Mouse (Mus musculus) intestine, embryonic 14.5 days (tissue): ENCODE measurements around the gene Foxp3. TPM values are rescaled to one million over a fixed set of nuclear protein-coding genes. Genes with fewer than 3 reads are reported as not detected.

ENCODE experiments used
- ATAC-seq: fragments of 200-750 bp; cut with Nextera tagmentation; replicated peaks from 2 replicates; pipeline ENCODE4 v1.8.0; 2017; ENCODE audit warnings: low read depth, moderate number of reproducible peaks, moderate TSS enrichment, moderate library complexity; ENCODE audit not compliant: low FRiP score, low TSS enrichment
- DNase-seq: peaks from one replicate; pipeline ENCODE4 v3.0.0-alpha.2; 2018; ENCODE audit warnings: low spot score
- H3K27ac ChIP-seq: fragments of 300-500 bp; sonication (generic); 2 replicates; pipeline ENCODE4 v1.5.1; 2014; ENCODE audit warnings: low read depth, mild to moderate bottlenecking, control low read depth
- H3K27me3 ChIP-seq: fragments of 300-500 bp; sonication (generic); replicated peaks from 2 replicates; pipeline ENCODE4 v1.6.1; 2014; ENCODE audit warnings: low read length, control low read depth; ENCODE audit not compliant: control insufficient read depth, insufficient read depth
- H3K36me3 ChIP-seq: fragments of 300-500 bp; sonication (generic); 2 replicates; pipeline ENCODE4 v1.6.1; 2014; ENCODE audit warnings: low read length, control low read depth; ENCODE audit not compliant: control insufficient read depth, insufficient read depth
- H3K4me1 ChIP-seq: fragments of 300-500 bp; sonication (generic); replicated peaks from 2 replicates; pipeline ENCODE4 v1.6.1; 2014; ENCODE audit warnings: low read length, control low read depth, mixed read lengths; ENCODE audit not compliant: control insufficient read depth, insufficient read depth
- H3K4me2 ChIP-seq: fragments of 300-500 bp; sonication (generic); 2 replicates; pipeline ENCODE4 v1.6.1; 2014; ENCODE audit warnings: low read length
- H3K4me3 ChIP-seq: fragments of 300-500 bp; sonication (generic); 2 replicates; pipeline ENCODE4 v1.5.1; 2014; ENCODE audit warnings: low read depth, low read length, control low read depth, mixed read lengths
- H3K9ac ChIP-seq: fragments of 300-500 bp; sonication (generic); 2 replicates; pipeline ENCODE4 v1.6.1; 2014; ENCODE audit warnings: mild to moderate bottlenecking, low read length
- H3K9me3 ChIP-seq: fragments of 300-500 bp; sonication (generic); 2 replicates; pipeline ENCODE4 v1.6.1; 2016; ENCODE audit warnings: low read length, control low read depth; ENCODE audit not compliant: control insufficient read depth
- WGBS: fragments of 180-500 bp; shearing (Covaris S2); extraction: QIAGEN DNeasy Blood & Tissue Kit; methylation state at CpG from one replicate; pipeline ENCODE4 v1.1.7; 2014; 5-methylcytosine and 5-hydroxymethylcytosine counted together
- polyA plus RNA-seq: library from polyadenylated mRNA; unstranded; fragments of >200 nt; fragmentation: Nextera tagmentation; extraction: Ambion mirVana; gene quantifications from 2 replicates; pipeline ENCODE4 v1.2.1, GENCODE M21; 2014

Foxp3 gene
- polyA plus RNA-seq, 1 experiment from 2014 or later, result 0.05 TPM

DNA sequence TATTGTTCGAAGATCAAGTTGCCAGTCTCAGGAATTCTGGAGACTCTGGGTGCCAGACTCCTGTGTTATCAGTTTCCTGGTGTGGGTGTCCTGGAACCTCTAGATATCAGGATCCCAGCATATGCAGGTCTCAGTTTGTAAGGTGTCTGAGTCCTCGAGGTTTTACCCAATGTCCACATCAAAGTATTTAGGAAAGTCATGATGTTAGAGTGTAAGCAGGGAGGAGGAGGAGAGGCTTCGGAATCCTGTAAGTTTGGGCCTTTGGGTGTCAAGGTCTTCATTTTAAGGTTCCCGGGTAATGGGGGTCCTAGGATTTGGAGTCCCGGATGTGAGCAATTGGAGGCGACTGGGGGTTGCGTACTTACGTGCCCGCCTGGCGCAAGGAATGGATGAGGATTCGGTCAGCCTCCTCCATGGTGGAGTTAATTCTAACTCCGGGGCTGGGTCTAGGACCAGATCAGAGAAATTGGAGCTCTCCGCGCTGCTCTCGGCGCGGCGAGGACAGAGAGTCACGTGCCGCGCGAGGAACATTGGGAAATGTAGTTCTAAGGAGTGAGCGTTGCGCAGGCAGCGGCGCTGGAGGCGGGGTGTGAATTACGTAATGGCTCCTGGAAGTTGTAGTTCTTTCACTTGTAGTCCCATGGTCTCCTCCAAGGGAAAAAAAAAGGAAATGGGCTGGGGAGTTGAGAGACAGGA is 31.6 kb downstream of the Foxp3 start, which contains the start of gene Ccdc22:
TSS of gene Ccdc22 (minus strand) at position 639 of the 696 bp plus-strand sequence.
- WGBS, result 16% methylated on average over 28 of the region's 28 CpGs
- H3K27ac ChIP-seq, result no peak within 1 kb of the TSS
- peaks cover 5% of the 10 kb centered on the region; the same call in 1 of the 2 replicates for H3K27me3 ChIP-seq
- peak; percentile 90 for ATAC-seq
- H3K9ac ChIP-seq, result peak within 1 kb of the TSS; percentile 41
- H3K4me1 ChIP-seq, result no peaks in the 10 kb centered on the region
- peak; percentile 73 for DNase-seq
- H3K36me3 ChIP-seq, result 0 out of 2 replicates have a peak, but pooled peaks cover 1% of the 10 kb centered on the region
- H3K4me3 ChIP-seq, result peak within 1 kb of the TSS; percentile 44
- H3K4me2 ChIP-seq, result peak within 1 kb of the TSS; percentile 58
- no peaks in the 10 kb centered on the region for H3K9me3 ChIP-seq

DNA sequence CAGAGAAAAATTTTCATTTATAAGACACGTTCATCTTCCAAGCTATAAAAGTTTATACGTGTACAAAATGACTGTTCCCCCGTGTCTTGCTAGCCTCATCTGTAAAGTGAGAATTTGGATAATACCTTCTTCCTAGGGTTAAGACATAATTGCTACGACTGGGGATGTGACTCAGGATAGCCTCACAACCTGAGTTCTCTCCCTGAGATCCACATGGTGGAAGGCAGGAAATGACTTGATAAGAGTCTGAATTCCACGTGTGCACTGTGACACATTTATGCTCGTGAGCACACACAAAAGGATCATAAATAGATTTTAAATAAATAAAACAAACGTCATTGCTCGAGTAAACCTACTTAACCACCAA is 32.1 kb downstream of the Foxp3 start:
- DNase-seq, result no peak
- H3K27me3 ChIP-seq, result peaks cover 5% of the 10 kb centered on the region; the same call in 1 of the 2 replicates
- no peaks in the 10 kb centered on the region for H3K4me1 ChIP-seq
- H3K9me3 ChIP-seq, result no peaks in the 10 kb centered on the region
- ATAC-seq, result peak; percentile 20; the same call in 1 of the 2 replicates
- WGBS, result 33% methylated on average over 8 of the region's 8 CpGs
- peak overlapping the region; percentile 18; the same call in 1 of the 2 replicates for H3K4me2 ChIP-seq
- no peaks in the 10 kb centered on the region for H3K36me3 ChIP-seq
- H3K27ac ChIP-seq, result no peak overlapping the region
- H3K9ac ChIP-seq, result no peak overlapping the region
- H3K4me3 ChIP-seq, result no peak overlapping the region

DNA sequence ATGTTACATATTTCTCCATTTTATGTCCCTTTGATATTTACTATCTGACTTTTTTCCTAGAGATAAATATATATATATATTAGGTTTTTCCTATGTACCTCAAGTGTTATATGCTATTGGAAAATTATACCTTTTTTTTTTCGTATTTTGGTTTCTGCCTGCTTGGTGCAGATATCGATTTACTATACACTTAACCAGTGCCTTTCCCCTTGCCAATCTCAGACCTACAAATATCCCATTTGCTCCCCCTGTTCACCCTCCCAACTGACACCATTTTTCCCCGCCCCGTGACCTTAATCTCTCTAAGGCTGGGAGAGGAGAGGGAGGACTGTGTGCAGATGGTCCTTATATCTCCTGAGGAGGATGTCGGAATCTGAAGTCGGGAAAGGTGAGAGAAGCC is 33.3 kb downstream of the Foxp3 start, which contains the start of gene Cacna1f:
TSS of gene Cacna1f (plus strand) at position 301 of the 400 bp plus-strand sequence.
- no peaks in the 10 kb centered on the region for H3K4me1 ChIP-seq
- DNase-seq (no peak), ATAC-seq (no peak)
- H3K9ac ChIP-seq, result no peak within 1 kb of the TSS
- H3K9me3 ChIP-seq, result no peaks in the 10 kb centered on the region
- H3K27ac ChIP-seq, result no peak within 1 kb of the TSS
- H3K4me3 ChIP-seq, result no peak within 1 kb of the TSS
- H3K27me3 ChIP-seq, result peaks cover 5% of the 10 kb centered on the region; the same call in 1 of the 2 replicates
- WGBS, result 76% methylated on average over 6 of the region's 6 CpGs
- H3K4me2 ChIP-seq, result no peak within 1 kb of the TSS
- no peaks in the 10 kb centered on the region for H3K36me3 ChIP-seq

DNA sequence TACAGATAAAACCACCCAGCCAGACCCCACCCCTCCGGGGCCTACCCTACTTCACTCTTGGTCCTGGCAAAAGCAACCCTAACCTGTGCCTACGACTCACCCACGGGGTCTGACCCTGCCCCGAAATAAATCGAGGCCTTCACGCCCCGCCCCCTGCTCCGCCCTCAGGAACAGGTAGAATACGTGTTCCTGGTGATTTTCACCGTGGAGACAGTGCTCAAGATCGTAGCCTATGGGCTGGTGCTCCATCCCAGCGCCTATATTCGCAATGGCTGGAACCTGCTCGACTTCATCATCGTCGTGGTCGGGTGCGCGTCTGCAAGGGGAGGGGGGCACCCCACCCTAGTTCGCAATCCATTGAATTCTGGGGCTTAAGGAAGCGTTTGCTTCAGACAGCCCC is 36.6 kb downstream of the Foxp3 start:
- peaks cover 5% of the 10 kb centered on the region; the same call in 1 of the 2 replicates for H3K27me3 ChIP-seq
- ATAC-seq (no peak), DNase-seq (no peak)
- H3K27ac ChIP-seq, result no peak overlapping the region
- H3K9ac ChIP-seq, result no peak overlapping the region
- peak overlapping the region; percentile 33 for H3K4me3 ChIP-seq
- H3K4me1 ChIP-seq, result no peaks in the 10 kb centered on the region
- H3K4me2 ChIP-seq, result peak overlapping the region; percentile 60
- WGBS, result 20% methylated on average over 21 of the region's 21 CpGs
- H3K36me3 ChIP-seq, result no peaks in the 10 kb centered on the region
- H3K9me3 ChIP-seq, result no peaks in the 10 kb centered on the region

DNA sequence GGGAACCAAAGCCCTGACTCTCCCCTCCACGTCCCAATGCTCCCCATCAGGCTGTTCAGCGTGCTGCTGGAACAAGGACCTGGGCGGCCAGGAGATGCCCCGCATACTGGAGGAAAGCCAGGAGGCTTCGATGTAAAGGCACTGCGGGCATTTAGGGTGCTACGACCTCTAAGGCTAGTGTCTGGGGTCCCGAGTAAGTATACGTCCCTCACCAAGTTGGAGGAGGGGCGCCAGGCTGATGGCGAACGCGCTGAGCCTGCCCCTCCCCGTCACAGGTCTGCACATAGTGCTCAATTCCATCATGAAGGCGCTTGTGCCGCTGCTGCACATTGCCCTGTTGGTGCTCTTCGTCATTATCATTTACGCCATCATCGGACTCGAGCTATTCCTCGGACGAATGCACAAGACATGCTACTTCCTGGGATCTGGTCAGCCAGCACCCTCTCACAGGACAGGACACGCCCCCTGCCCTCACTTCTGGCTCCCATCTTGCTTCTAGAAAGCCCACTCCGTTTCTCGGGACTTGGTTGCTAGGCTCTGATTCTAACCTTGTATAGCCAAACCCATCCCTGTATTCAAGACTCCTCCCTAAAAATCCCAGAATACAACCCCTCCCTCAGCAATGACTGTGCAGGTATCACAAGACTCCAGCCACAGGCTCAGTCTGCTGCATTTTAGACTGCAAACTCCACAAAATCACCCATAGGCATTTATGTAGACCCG is 37.3 kb downstream of the Foxp3 start:
- Histone ChIP-seq H3K4me3 (peak overlapping the region; percentile 33), H3K27me3 (peaks cover 5% of the 10 kb centered on the region; the same call in 1 of the 2 replicates), H3K36me3 (no peaks in the 10 kb centered on the region), H3K9me3 (no peaks in the 10 kb centered on the region), H3K9ac (no peak overlapping the region), H3K27ac (no peak overlapping the region), H3K4me2 (peak overlapping the region; percentile 60), H3K4me1 (no peaks in the 10 kb centered on the region)
- 24% methylated on average over 21 of the region's 26 CpGs for WGBS
- DNase-seq (no peak), ATAC-seq (no peak)

DNA sequence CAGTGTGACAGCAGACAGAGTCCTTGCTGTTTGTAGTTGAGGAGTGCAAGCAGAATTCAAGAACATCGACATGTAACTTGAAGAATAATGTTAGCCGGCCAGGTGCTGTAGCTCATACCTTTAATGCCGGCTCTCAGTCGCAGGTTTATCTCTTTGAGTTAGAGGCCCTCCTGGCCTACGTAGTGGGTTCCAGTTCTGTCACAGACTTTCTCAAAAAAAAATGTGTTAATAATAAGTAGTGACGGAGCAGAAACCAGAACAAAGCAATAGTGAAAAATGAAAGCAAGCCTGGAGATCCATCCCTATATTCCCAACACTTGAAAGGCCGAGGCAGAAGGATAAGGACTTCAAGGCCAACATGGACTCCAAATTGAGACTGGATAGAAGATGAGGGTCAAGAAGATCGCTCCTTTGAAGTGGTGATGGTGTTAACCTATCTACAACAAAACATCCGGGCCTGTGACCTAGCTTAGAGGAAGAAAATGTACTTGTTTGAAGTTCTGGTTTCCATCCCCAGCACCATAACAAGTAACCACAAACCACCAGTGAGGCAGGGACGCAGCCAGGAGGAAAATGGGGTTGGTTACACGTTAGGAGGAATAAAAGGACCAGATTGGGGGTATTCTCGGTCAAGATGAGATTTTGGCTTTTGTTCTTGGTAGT is 44.6 kb downstream of the Foxp3 start:
- no peaks in the 10 kb centered on the region for H3K27me3 ChIP-seq
- DNase-seq (no peak), ATAC-seq (no peak)
- H3K4me1 ChIP-seq, result no peaks in the 10 kb centered on the region
- 84% methylated on average over 12 of the region's 12 CpGs for WGBS
- no peaks in the 10 kb centered on the region for H3K36me3 ChIP-seq
- no peak overlapping the region for H3K4me2 ChIP-seq
- H3K9me3 ChIP-seq, result no peaks in the 10 kb centered on the region
- H3K4me3 ChIP-seq, result no peak overlapping the region
- no peak overlapping the region for H3K9ac ChIP-seq
- H3K27ac ChIP-seq, result no peak overlapping the region

DNA sequence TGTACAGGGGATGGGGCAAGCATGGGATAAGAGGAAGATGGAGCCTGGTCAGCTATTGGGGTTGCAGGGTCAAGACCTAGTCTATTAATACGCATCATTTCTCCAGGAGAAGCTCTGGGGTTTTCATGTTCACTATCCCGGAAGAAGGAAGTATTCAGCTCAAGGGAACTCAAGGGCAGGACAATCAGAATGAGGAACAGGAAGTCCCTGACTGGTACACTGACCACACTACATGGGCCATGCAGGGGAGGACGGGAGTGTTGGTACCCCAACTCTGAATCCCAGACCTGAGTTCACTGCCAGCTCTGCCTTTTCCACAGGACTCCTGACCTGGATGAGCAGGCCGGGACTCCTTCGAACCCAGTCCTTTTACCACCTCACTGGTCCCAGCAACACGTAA is 59.1 kb downstream of the Foxp3 start:
- ATAC-seq (no peak), DNase-seq (no peak)
- Histone ChIP-seq H3K4me3 (no peak overlapping the region), H3K4me2 (no peak overlapping the region), H3K27me3 (no peaks in the 10 kb centered on the region), H3K9me3 (no peaks in the 10 kb centered on the region), H3K4me1 (no peaks in the 10 kb centered on the region), H3K27ac (no peak overlapping the region), H3K9ac (no peak overlapping the region), H3K36me3 (no peaks in the 10 kb centered on the region)
- WGBS, result 82% methylated on average over 6 of the region's 6 CpGs

DNA sequence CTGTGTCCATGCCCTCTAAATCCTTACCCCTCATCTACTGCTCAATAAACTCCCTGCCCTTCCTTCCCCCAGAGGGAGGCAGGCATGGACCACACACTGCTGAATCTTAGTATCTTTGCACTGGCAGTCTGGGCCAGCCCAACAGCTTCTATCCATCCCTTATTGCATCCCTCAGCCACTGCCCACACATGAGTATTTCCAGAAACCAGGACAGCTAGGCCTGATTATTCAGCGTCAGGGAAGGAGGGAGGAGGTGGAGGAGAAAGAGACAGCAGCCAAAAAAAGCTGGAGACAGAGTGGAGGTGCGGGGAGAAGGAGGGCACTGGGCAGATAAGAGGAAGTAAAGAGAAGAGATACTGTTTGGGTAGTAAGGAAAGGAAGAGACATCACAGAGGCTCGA is 61.7 kb downstream of the Foxp3 start:
- WGBS, result 65% methylated on average over 3 of the region's 3 CpGs
- 0 out of 2 replicates have a peak, but pooled peaks cover 5% of the 10 kb centered on the region for H3K27me3 ChIP-seq
- H3K4me3 ChIP-seq, result no peak overlapping the region
- DNase-seq (no peak), ATAC-seq (no peak)
- no peak overlapping the region for H3K27ac ChIP-seq
- H3K4me2 ChIP-seq, result no peak overlapping the region
- H3K9me3 ChIP-seq, result no peaks in the 10 kb centered on the region
- no peaks in the 10 kb centered on the region for H3K4me1 ChIP-seq
- no peaks in the 10 kb centered on the region for H3K36me3 ChIP-seq
- H3K9ac ChIP-seq, result no peak overlapping the region
